Mouse (Mus musculus): ENCODE measurements around the gene Chst11. TPM values are rescaled to one million over a fixed set of nuclear protein-coding genes. Genes with fewer than 3 reads are reported as not detected.
A peak's percentile ranks its signal among the peaks of the same experiment; 100 is the strongest.

The Chst11 gene
- polyA plus RNA-seq, 1 experiment = 12.1 TPM

DNA sequence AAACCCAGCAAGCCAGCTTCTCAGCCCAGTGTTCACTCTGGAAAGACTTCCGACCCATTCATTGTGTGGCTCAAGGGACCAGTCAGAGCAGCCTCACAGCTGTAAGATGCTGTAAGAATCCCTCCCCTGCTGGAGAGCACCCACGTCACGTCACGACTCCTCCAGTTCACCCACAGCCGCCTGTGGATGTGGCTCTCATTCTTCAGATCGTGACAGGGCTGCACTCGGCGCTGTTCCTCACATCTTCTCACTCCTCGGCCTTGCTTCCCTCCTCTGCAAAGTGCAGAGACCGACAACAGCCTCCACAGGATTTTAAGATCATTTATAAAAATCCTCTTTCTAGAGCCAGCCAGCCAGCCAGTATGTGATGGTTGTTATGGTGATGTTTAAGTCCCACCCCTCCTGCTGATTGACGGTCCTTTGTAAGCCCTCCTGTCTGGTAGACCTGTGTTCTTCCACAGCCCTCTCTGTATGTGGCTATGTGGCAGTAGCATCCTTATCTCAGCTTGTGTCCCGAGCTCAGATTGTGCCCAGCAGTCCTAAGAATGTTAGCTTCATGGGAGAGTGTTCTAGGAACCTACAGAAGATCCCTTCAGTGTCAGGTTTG, 64.0 kb downstream of the Chst11 start:
- no peaks in the 10 kb centered on the region for H3K36me3 ChIP-seq (ENCODE audit: control insufficient read depth, insufficient read depth)
- peaks cover 5% of the 10 kb centered on the region for H3K79me2 ChIP-seq (ENCODE audit: control insufficient read depth, insufficient read depth)
- TF ChIP-seq REST (IDR thresholded peaks at IDR 0.05; ENCODE audit: insufficient read depth, insufficient read length) (no peak), MAX (IDR thresholded peaks at IDR 0.05; ENCODE audit: low read depth) (no peak), E2F4 (IDR thresholded peaks at IDR 0.05; ENCODE audit: insufficient read depth) (no peak), TCF3 (IDR thresholded peaks at IDR 0.05; ENCODE audit: insufficient read length, low read depth) (no peak), POLR2AphosphoS2 (IDR thresholded peaks at IDR 0.05; ENCODE audit: insufficient read length, low read depth) (no peak), TCF12 (IDR thresholded peaks at IDR 0.05; ENCODE audit: insufficient read depth, poor library complexity, severe bottlenecking) (no peak)
- no peaks in the 10 kb centered on the region for H3K27me3 ChIP-seq (ENCODE audit: control insufficient read depth, insufficient read depth, insufficient read length)
- no peak overlapping the region for H3ac ChIP-seq (ENCODE audit: control insufficient read depth, insufficient read length)
- H3K4me3 ChIP-seq = no peak overlapping the region
- H3K4me2 ChIP-seq (ENCODE audit: low read depth) = no peak overlapping the region

DNA sequence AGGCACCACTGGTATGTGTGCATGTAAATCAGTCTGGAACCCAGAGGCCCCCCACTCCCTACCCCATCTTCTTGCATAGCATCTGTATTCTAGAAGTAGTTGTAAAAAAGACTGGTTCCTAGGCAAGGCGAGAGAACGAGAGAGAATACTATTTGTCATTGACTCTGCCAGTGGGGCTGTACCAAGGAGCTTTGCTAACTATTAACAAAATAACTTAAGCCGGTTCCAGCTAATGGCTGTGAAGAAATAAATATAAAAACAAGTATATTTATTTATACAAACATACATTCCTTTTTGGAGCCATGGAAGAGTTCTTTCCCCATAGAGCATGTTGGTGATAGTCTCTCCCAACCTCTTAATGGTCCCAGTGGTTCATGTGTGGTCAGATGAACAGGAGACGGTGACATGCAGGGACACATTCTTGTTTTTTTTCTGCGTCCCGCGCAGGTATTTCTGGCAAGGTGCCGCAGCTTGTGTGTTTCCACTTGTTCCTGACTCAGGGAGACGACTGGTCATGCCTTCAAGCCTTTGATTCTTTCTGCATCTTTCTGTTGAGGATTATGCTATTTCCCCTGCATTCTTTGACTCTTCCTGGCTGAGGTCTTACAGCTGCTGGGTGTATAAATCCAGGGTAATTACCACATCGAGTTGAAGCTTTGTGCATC, 68.7 kb downstream of the Chst11 start:
- TF ChIP-seq POLR2AphosphoS2 (IDR thresholded peaks at IDR 0.05; ENCODE audit: insufficient read length, low read depth) = no peak
- TF ChIP-seq E2F4 (IDR thresholded peaks at IDR 0.05; ENCODE audit: insufficient read depth) = no peak
- TF ChIP-seq SRF (IDR thresholded peaks at IDR 0.05; ENCODE audit: control insufficient read depth, insufficient read length, low read depth) = no peak
- no peak for TF ChIP-seq MYOD1 (IDR thresholded peaks at IDR 0.05; ENCODE audit: control insufficient read depth in 1 of 3, insufficient read length in 2 of 3, low read depth in 2 of 3)
- no peak for TF ChIP-seq CEBPB (IDR thresholded peaks at IDR 0.05; ENCODE audit: insufficient read depth, poor library complexity, severe bottlenecking)
- no peak for TF ChIP-seq TCF3 (IDR thresholded peaks at IDR 0.05; ENCODE audit: insufficient read length, low read depth)
- Histone ChIP-seq H3K4me3 (no peak overlapping the region), H3K4me2 (ENCODE audit: low read depth) (no peak overlapping the region), H3K27me3 (ENCODE audit: control insufficient read depth, insufficient read depth, insufficient read length) (no peaks in the 10 kb centered on the region), H3ac (ENCODE audit: control insufficient read depth, insufficient read length) (no peak overlapping the region), H3K36me3 (ENCODE audit: control insufficient read depth, insufficient read depth) (no peaks in the 10 kb centered on the region), H3K79me2 (ENCODE audit: control insufficient read depth, insufficient read depth) (no peaks in the 10 kb centered on the region)

DNA sequence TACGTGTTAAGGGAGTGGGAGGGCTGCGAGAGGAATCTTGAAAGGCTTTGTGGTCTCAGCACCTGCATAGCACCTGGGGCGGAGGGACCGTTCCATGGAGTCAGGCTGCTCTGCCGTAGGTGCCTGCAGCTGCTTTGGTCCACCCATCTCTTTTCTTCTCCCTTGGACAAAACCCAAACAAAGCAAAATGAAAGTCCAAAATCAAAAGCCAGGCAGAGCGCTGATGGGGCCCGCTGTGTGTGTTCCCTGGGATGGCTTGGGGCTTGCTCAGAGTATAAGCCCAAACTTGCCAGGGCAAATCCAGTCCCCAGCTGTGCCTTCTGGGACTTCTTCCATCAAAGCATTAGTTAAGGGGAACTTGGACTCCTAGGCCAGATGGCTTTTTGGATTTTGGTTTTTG, 71.0 kb downstream of the Chst11 start:
- Histone ChIP-seq H3ac (ENCODE audit: control insufficient read depth, insufficient read length) (no peak overlapping the region), H3K4me2 (ENCODE audit: low read depth) (no peak overlapping the region), H3K4me3 (no peak overlapping the region), H3K27me3 (ENCODE audit: control insufficient read depth, insufficient read depth, insufficient read length) (no peaks in the 10 kb centered on the region), H3K79me2 (ENCODE audit: control insufficient read depth, insufficient read depth) (no peaks in the 10 kb centered on the region), H3K36me3 (ENCODE audit: control insufficient read depth, insufficient read depth) (no peaks in the 10 kb centered on the region)
- no peak for TF ChIP-seq TCF12 (IDR thresholded peaks at IDR 0.05; ENCODE audit: insufficient read depth, poor library complexity, severe bottlenecking)
- TF ChIP-seq E2F4 (IDR thresholded peaks at IDR 0.05; ENCODE audit: insufficient read depth) = no peak
- no peak for TF ChIP-seq POLR2AphosphoS2 (IDR thresholded peaks at IDR 0.05; ENCODE audit: insufficient read length, low read depth)
- no peak for TF ChIP-seq TCF3 (IDR thresholded peaks at IDR 0.05; ENCODE audit: insufficient read length, low read depth)
- no peak for TF ChIP-seq MYOG (IDR thresholded peaks at IDR 0.05; ENCODE audit: control insufficient read depth in 1 of 3, insufficient read depth in 1 of 3, insufficient read length in 2 of 3, low read depth in 2 of 3)
- no peak for TF ChIP-seq MAX (IDR thresholded peaks at IDR 0.05; ENCODE audit: low read depth)
- TF ChIP-seq USF1 (IDR thresholded peaks at IDR 0.05; ENCODE audit: low read depth) = no peak
- no peak for TF ChIP-seq REST (IDR thresholded peaks at IDR 0.05; ENCODE audit: insufficient read depth, insufficient read length)

DNA sequence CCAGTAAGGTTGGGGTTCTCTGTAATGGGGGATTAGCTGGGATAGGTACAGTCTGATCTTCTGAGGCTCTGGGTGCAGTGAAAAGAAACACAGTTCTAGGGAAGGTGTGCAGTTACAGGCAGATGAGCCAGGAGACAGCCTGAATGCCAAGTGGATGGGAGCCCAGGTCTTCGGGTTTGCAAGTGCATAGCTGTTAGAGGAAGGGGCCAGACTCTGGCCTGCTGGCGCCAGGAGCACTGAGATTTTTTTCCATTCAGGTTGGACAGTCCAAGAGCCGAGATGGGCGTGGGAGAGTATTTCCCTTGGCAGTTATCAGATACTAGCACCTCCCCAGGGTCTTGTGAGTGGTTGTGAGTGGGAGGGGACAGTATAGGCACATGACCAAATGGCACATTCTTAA, 71.6 kb downstream of the Chst11 start:
- Histone ChIP-seq H3K36me3 (ENCODE audit: control insufficient read depth, insufficient read depth) (no peaks in the 10 kb centered on the region), H3K79me2 (ENCODE audit: control insufficient read depth, insufficient read depth) (no peaks in the 10 kb centered on the region), H3ac (ENCODE audit: control insufficient read depth, insufficient read length) (no peak overlapping the region), H3K4me3 (no peak overlapping the region), H3K27me3 (ENCODE audit: control insufficient read depth, insufficient read depth, insufficient read length) (no peaks in the 10 kb centered on the region), H3K4me2 (ENCODE audit: low read depth) (no peak overlapping the region)
- TF ChIP-seq POLR2A (IDR thresholded peaks at IDR 0.05; ENCODE audit: insufficient read length, low read depth) = no peak
- TF ChIP-seq TCF3 (IDR thresholded peaks at IDR 0.05; ENCODE audit: insufficient read length, low read depth) = no peak
- TF ChIP-seq MYOG (IDR thresholded peaks at IDR 0.05; ENCODE audit: control insufficient read depth in 1 of 3, insufficient read depth in 1 of 3, insufficient read length in 2 of 3, low read depth in 2 of 3) = no peak
- TF ChIP-seq MYOD1 (IDR thresholded peaks at IDR 0.05; ENCODE audit: control insufficient read depth in 1 of 3, insufficient read length in 2 of 3, low read depth in 2 of 3) = no peak
- TF ChIP-seq MAX (IDR thresholded peaks at IDR 0.05; ENCODE audit: low read depth) = no peak

DNA sequence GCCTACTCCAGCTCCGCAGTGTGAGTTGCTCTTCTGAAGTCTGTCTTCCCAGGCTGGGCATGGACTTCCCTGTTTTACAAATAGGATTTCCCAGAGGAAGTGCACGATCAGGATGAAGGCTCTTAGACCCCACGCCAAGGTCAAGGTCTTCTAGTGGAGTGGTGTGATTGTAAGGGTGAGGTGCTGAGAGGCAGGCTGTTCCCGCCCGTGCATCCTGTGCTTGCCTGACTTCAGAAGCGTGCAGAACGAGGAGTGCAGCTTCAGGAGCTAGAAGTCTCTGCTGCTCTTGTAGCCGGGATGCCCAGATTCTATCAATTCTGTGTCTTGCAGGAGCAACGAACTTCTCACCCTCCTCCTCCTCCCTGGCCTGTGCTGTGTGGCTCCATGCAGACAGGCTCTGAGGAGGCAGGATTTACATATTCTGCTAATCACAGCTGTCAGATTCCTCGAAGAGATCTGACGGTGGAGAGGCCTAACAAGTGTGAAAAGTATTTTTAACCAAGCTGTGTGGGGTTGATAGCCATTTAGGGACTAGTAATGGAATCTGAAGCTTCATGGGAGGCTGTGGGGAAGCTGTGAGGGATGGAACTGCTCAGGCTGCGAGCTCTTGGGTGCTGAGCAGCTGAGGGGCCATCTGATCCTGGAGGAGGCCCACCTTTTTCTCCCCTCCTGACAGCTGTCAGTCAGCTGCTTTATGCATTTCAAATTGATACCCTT, 74.9 kb downstream of the Chst11 start:
- H3K36me3 ChIP-seq (ENCODE audit: control insufficient read depth, insufficient read depth) = no peaks in the 10 kb centered on the region
- H3K27me3 ChIP-seq (ENCODE audit: control insufficient read depth, insufficient read depth, insufficient read length) = no peaks in the 10 kb centered on the region
- H3K4me3 ChIP-seq = no peak overlapping the region
- TF ChIP-seq MYOG (IDR thresholded peaks at IDR 0.05; ENCODE audit: control insufficient read depth in 1 of 3, insufficient read depth in 1 of 3, insufficient read length in 2 of 3, low read depth in 2 of 3) (peak in 1 of 3 experiments; percentile 90), POLR2A (IDR thresholded peaks at IDR 0.05; ENCODE audit: insufficient read length, low read depth) (no peak), MAX (IDR thresholded peaks at IDR 0.05; ENCODE audit: low read depth) (no peak), REST (IDR thresholded peaks at IDR 0.05; ENCODE audit: insufficient read depth, insufficient read length) (no peak), TCF3 (IDR thresholded peaks at IDR 0.05; ENCODE audit: insufficient read length, low read depth) (peak; percentile 47), TCF12 (IDR thresholded peaks at IDR 0.05; ENCODE audit: insufficient read depth, poor library complexity, severe bottlenecking) (peak; percentile 69), MYOD1 (IDR thresholded peaks at IDR 0.05; ENCODE audit: control insufficient read depth in 1 of 3, insufficient read length in 2 of 3, low read depth in 2 of 3) (peak in 2 of 3 experiments; percentile 60 to 81), E2F4 (IDR thresholded peaks at IDR 0.05; ENCODE audit: insufficient read depth) (no peak), POLR2AphosphoS2 (IDR thresholded peaks at IDR 0.05; ENCODE audit: insufficient read length, low read depth) (no peak), USF1 (IDR thresholded peaks at IDR 0.05; ENCODE audit: low read depth) (no peak), CEBPB (IDR thresholded peaks at IDR 0.05; ENCODE audit: insufficient read depth, poor library complexity, severe bottlenecking) (no peak), SRF (IDR thresholded peaks at IDR 0.05; ENCODE audit: control insufficient read depth, insufficient read length, low read depth) (peak; percentile 65)
- no peak overlapping the region for H3K4me2 ChIP-seq (ENCODE audit: low read depth)
- H3K79me2 ChIP-seq (ENCODE audit: control insufficient read depth, insufficient read depth) = no peaks in the 10 kb centered on the region
- no peak overlapping the region for H3ac ChIP-seq (ENCODE audit: control insufficient read depth, insufficient read length)

All from myocyte (in vitro differentiated cells).